Mouse (Mus musculus): ENCODE measurements at regions not wholly inside any gene's neighbourhood (a gene's known extent, or its start where the extent isn't known, plus 50 kb on each side); places are given as distances from the start of the nearest gene placed in this dataset.

GRCm38 (mm10) chr16:46267533-46267932, 112.7 kb upstream of the Gm4737 start:
- H3K9ac ChIP-seq (ENCODE audit: low read length) = no peak overlapping the region
- 92% methylated on average over 2 of the region's 2 CpGs for WGBS

DNA sequence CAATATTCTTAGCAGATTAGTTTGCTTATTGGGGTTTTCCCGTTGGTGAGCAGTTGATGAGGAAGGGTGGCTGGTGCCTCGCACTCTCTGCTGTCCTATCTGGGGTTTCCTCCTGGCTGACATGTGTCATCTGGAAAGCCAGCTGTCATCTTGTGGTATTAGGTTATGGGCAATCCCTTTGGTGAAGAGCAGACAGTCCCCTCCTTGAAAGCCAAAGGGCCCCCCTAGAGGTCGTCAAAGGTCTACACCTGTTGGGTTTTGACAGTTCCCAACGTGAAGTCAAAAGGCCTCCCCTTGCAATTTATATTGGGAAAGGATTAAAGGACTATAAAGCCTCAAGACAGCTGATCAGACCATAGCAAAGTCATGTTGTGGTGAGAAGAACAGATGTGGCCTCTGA, 96.8 kb upstream of the Gm4737 start:
- no peaks in the 10 kb centered on the region for H3K4me1 ChIP-seq (ENCODE audit: control insufficient read depth in 2 of 2, insufficient read depth in 2 of 2, low read length in 2 of 2)
- no peak overlapping the region for H3K4me2 ChIP-seq (ENCODE audit: low read length)
- no peaks in the 10 kb centered on the region for H3K27me3 ChIP-seq (ENCODE audit: control insufficient read depth, insufficient read depth, low read length)
- H3K9me3 ChIP-seq (ENCODE audit: control insufficient read depth, low read length) = no peaks in the 10 kb centered on the region
- H3K27ac ChIP-seq (replicated peaks in 1 of 2; ENCODE audit: control insufficient read depth in 1 of 2, insufficient read depth in 1 of 2, low read depth in 2 of 2, low read length in 2 of 2) = no peak overlapping the region
- no peak for ATAC-seq (ENCODE audit: insufficient number of reproducible peaks, insufficient read depth, low FRiP score, low read depth)
- no peaks in the 10 kb centered on the region for H3K36me3 ChIP-seq (ENCODE audit: control insufficient read depth, insufficient read depth, low read length)
- WGBS = 75% methylated on average over 4 of the region's 4 CpGs
- H3K9ac ChIP-seq (ENCODE audit: low read length) = no peak overlapping the region
- no peak overlapping the region for H3K4me3 ChIP-seq (ENCODE audit: control insufficient read depth in 1 of 2, insufficient read depth in 1 of 2, low read depth in 1 of 2, low read length in 2 of 2)

More at GRCm38 (mm10) chr16:46267533-46267932, 112.7 kb upstream of the Gm4737 start:
- H3K4me2 ChIP-seq (ENCODE audit: low read length) = no peak overlapping the region
- no peaks in the 10 kb centered on the region for H3K9me3 ChIP-seq (ENCODE audit: control insufficient read depth, low read length)
- no peaks in the 10 kb centered on the region for H3K27me3 ChIP-seq (ENCODE audit: control insufficient read depth, insufficient read depth, low read length)
- H3K4me3 ChIP-seq (ENCODE audit: control insufficient read depth in 1 of 2, insufficient read depth in 1 of 2, low read depth in 1 of 2, low read length in 2 of 2) = no peak overlapping the region
- no peaks in the 10 kb centered on the region for H3K4me1 ChIP-seq (ENCODE audit: control insufficient read depth in 2 of 2, insufficient read depth in 2 of 2, low read length in 2 of 2)
- ATAC-seq (ENCODE audit: insufficient number of reproducible peaks, insufficient read depth, low FRiP score, low read depth) = no peak
- H3K27ac ChIP-seq (replicated peaks in 1 of 2; ENCODE audit: control insufficient read depth in 1 of 2, insufficient read depth in 1 of 2, low read depth in 2 of 2, low read length in 2 of 2) = no peak overlapping the region
- H3K36me3 ChIP-seq (ENCODE audit: control insufficient read depth, insufficient read depth, low read length) = no peaks in the 10 kb centered on the region

DNA sequence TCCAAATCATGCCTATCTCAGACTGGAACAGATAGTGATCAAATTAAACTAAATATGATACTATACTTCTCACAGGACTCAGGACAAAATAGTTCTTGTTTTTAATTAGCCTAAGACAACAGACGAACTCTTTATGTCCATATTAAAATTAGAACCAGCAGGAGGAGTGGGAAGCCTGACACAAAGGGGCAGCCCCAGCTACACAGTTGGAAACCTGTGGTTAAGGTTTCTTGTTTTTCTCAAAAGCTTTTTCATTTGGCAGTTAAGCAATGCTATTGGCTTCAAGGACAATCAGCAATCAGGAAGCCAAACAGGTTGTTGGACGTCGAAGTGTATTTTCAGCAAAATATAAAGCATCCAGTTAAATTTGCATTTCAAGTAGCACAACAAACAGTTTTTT, 96.1 kb upstream of the Gm4737 start:
- Histone ChIP-seq H3K4me1 (ENCODE audit: control insufficient read depth in 2 of 2, insufficient read depth in 2 of 2, low read length in 2 of 2) (no peaks in the 10 kb centered on the region), H3K27me3 (ENCODE audit: control insufficient read depth, insufficient read depth, low read length) (no peaks in the 10 kb centered on the region), H3K9me3 (ENCODE audit: control insufficient read depth, low read length) (no peaks in the 10 kb centered on the region), H3K4me2 (ENCODE audit: low read length) (no peak overlapping the region), H3K36me3 (ENCODE audit: control insufficient read depth, insufficient read depth, low read length) (no peaks in the 10 kb centered on the region), H3K4me3 (ENCODE audit: control insufficient read depth in 1 of 2, insufficient read depth in 1 of 2, low read depth in 1 of 2, low read length in 2 of 2) (no peak overlapping the region), H3K9ac (ENCODE audit: low read length) (no peak overlapping the region), H3K27ac (replicated peaks in 1 of 2; ENCODE audit: control insufficient read depth in 1 of 2, insufficient read depth in 1 of 2, low read depth in 2 of 2, low read length in 2 of 2) (no peak overlapping the region)
- 75% methylated on average over 3 of the region's 3 CpGs for WGBS
- ATAC-seq (ENCODE audit: insufficient number of reproducible peaks, insufficient read depth, low FRiP score, low read depth) = no peak

- Histone ChIP-seq H3K4me1 (ENCODE audit: control insufficient read depth in 2 of 2, insufficient read depth in 2 of 2, low read length in 2 of 2) (no peaks in the 10 kb centered on the region), H3K9ac (ENCODE audit: low read length) (no peak overlapping the region), H3K4me2 (ENCODE audit: low read length) (no peak overlapping the region), H3K27ac (replicated peaks in 1 of 2; ENCODE audit: control insufficient read depth in 1 of 2, insufficient read depth in 1 of 2, low read depth in 2 of 2, low read length in 2 of 2) (no peak overlapping the region), H3K9me3 (ENCODE audit: control insufficient read depth, low read length) (no peaks in the 10 kb centered on the region), H3K4me3 (ENCODE audit: control insufficient read depth in 1 of 2, insufficient read depth in 1 of 2, low read depth in 1 of 2, low read length in 2 of 2) (no peak overlapping the region), H3K27me3 (ENCODE audit: control insufficient read depth, insufficient read depth, low read length) (no peaks in the 10 kb centered on the region), H3K36me3 (ENCODE audit: control insufficient read depth, insufficient read depth, low read length) (no peaks in the 10 kb centered on the region)
- WGBS = 88% methylated on average over 5 of the region's 5 CpGs
- ATAC-seq (ENCODE audit: insufficient number of reproducible peaks, insufficient read depth, low FRiP score, low read depth) = no peak
Measured at GRCm38 (mm10) chr16:46245598-46245997, 90.7 kb upstream of the Gm4737 start.

- no peaks in the 10 kb centered on the region for H3K36me3 ChIP-seq (ENCODE audit: control insufficient read depth, insufficient read depth, low read length)
- H3K9ac ChIP-seq (ENCODE audit: low read length) = no peak overlapping the region
- no peak overlapping the region for H3K4me3 ChIP-seq (ENCODE audit: control insufficient read depth in 1 of 2, insufficient read depth in 1 of 2, low read depth in 1 of 2, low read length in 2 of 2)
- H3K27me3 ChIP-seq (ENCODE audit: control insufficient read depth, insufficient read depth, low read length) = no peaks in the 10 kb centered on the region
- H3K9me3 ChIP-seq (ENCODE audit: control insufficient read depth, low read length) = no peaks in the 10 kb centered on the region
- no peak overlapping the region for H3K27ac ChIP-seq (replicated peaks in 1 of 2; ENCODE audit: control insufficient read depth in 1 of 2, insufficient read depth in 1 of 2, low read depth in 2 of 2, low read length in 2 of 2)
- H3K4me1 ChIP-seq (ENCODE audit: control insufficient read depth in 2 of 2, insufficient read depth in 2 of 2, low read length in 2 of 2) = no peaks in the 10 kb centered on the region
- 91% methylated on average over 3 of the region's 3 CpGs for WGBS
- no peak overlapping the region for H3K4me2 ChIP-seq (ENCODE audit: low read length)
- ATAC-seq (ENCODE audit: insufficient number of reproducible peaks, insufficient read depth, low FRiP score, low read depth) = no peak
Measured at GRCm38 (mm10) chr16:46228744-46229143, 73.9 kb upstream of the Gm4737 start.

- H3K36me3 ChIP-seq (ENCODE audit: control insufficient read depth, insufficient read depth, low read length) = no peaks in the 10 kb centered on the region
- no peak overlapping the region for H3K9ac ChIP-seq (ENCODE audit: low read length)
- H3K4me3 ChIP-seq (ENCODE audit: control insufficient read depth in 1 of 2, insufficient read depth in 1 of 2, low read depth in 1 of 2, low read length in 2 of 2) = no peak overlapping the region
- no peaks in the 10 kb centered on the region for H3K4me1 ChIP-seq (ENCODE audit: control insufficient read depth in 2 of 2, insufficient read depth in 2 of 2, low read length in 2 of 2)
- WGBS = 28% methylated on average over 1 of the region's 1 CpGs
- no peak overlapping the region for H3K4me2 ChIP-seq (ENCODE audit: low read length)
- ATAC-seq (ENCODE audit: insufficient number of reproducible peaks, insufficient read depth, low FRiP score, low read depth) = no peak
- H3K27ac ChIP-seq (replicated peaks in 1 of 2; ENCODE audit: control insufficient read depth in 1 of 2, insufficient read depth in 1 of 2, low read depth in 2 of 2, low read length in 2 of 2) = no peak overlapping the region
- no peaks in the 10 kb centered on the region for H3K27me3 ChIP-seq (ENCODE audit: control insufficient read depth, insufficient read depth, low read length)
- H3K9me3 ChIP-seq (ENCODE audit: control insufficient read depth, low read length) = no peaks in the 10 kb centered on the region
Measured at GRCm38 (mm10) chr16:46223084-46223600, 68.3 kb upstream of the Gm4737 start.

- H3K4me2 ChIP-seq (ENCODE audit: low read length) = no peak overlapping the region
- H3K9ac ChIP-seq (ENCODE audit: low read length) = no peak overlapping the region
- H3K36me3 ChIP-seq (ENCODE audit: control insufficient read depth, insufficient read depth, low read length) = no peaks in the 10 kb centered on the region
- no peaks in the 10 kb centered on the region for H3K4me1 ChIP-seq (ENCODE audit: control insufficient read depth in 2 of 2, insufficient read depth in 2 of 2, low read length in 2 of 2)
- ATAC-seq (ENCODE audit: insufficient number of reproducible peaks, insufficient read depth, low FRiP score, low read depth) = no peak
- 80% methylated on average over 4 of the region's 4 CpGs for WGBS
- no peaks in the 10 kb centered on the region for H3K27me3 ChIP-seq (ENCODE audit: control insufficient read depth, insufficient read depth, low read length)
- H3K4me3 ChIP-seq (ENCODE audit: control insufficient read depth in 1 of 2, insufficient read depth in 1 of 2, low read depth in 1 of 2, low read length in 2 of 2) = no peak overlapping the region
- H3K27ac ChIP-seq (replicated peaks in 1 of 2; ENCODE audit: control insufficient read depth in 1 of 2, insufficient read depth in 1 of 2, low read depth in 2 of 2, low read length in 2 of 2) = no peak overlapping the region
- H3K9me3 ChIP-seq (ENCODE audit: control insufficient read depth, low read length) = no peaks in the 10 kb centered on the region
Measured at GRCm38 (mm10) chr16:46212504-46212903, 57.6 kb upstream of the Gm4737 start.

DNA sequence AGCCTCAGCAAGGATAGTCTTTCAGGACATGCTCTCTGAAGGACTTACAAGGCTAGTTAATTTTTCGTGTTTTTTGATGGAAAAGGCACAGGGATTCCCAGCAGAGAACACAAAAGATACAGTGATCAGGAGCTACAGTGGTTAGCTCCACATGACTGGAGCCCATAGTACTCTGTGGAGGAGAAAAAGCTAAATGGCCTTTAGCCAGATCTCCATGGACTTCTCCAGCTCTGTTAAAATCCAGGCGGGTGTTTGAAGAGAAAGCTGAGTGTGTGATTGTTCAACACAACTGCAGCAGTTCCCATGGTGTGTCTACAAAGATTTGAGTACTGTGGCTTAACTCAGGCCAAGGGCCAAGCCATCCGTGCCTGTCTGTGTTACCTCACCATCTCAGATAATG, 57.0 kb upstream of the Gm4737 start:
- Histone ChIP-seq H3K27ac (replicated peaks in 1 of 2; ENCODE audit: control insufficient read depth in 1 of 2, insufficient read depth in 1 of 2, low read depth in 2 of 2, low read length in 2 of 2) (no peak overlapping the region), H3K4me2 (ENCODE audit: low read length) (no peak overlapping the region), H3K4me1 (ENCODE audit: control insufficient read depth in 2 of 2, insufficient read depth in 2 of 2, low read length in 2 of 2) (no peaks in the 10 kb centered on the region), H3K4me3 (ENCODE audit: control insufficient read depth in 1 of 2, insufficient read depth in 1 of 2, low read depth in 1 of 2, low read length in 2 of 2) (no peak overlapping the region), H3K36me3 (ENCODE audit: control insufficient read depth, insufficient read depth, low read length) (no peaks in the 10 kb centered on the region), H3K9me3 (ENCODE audit: control insufficient read depth, low read length) (no peaks in the 10 kb centered on the region), H3K9ac (ENCODE audit: low read length) (no peak overlapping the region), H3K27me3 (ENCODE audit: control insufficient read depth, insufficient read depth, low read length) (no peaks in the 10 kb centered on the region)
- no peak for ATAC-seq (ENCODE audit: insufficient number of reproducible peaks, insufficient read depth, low FRiP score, low read depth)
- WGBS = 65% methylated on average over 3 of the region's 3 CpGs
